Mouse (Mus musculus) forebrain, embryonic 13.5 days (tissue): ENCODE data around the gene Azin2. TPM values are rescaled to one million over a fixed set of nuclear protein-coding genes. Genes with fewer than 3 reads are reported as not detected.

Experiments
- ATAC-seq: fragments of 200-750 bp; cut with Nextera tagmentation; 2 replicates; pipeline ENCODE4 v1.8.0; 2017
- H3K27ac ChIP-seq: fragments of 300-500 bp; sonication (generic); 2 replicates; pipeline ENCODE4 v1.5.1; 2015; ENCODE audit warnings: inconsistent platforms, mild to moderate bottlenecking, moderate library complexity
- H3K27me3 ChIP-seq: fragments of 300-500 bp; sonication (generic); 2 replicates; pipeline ENCODE4 v1.6.1; 2015; ENCODE audit warnings: mild to moderate bottlenecking, inconsistent platforms
- H3K36me3 ChIP-seq: fragments of 300-500 bp; sonication (generic); 2 replicates; pipeline ENCODE4 v1.6.1; 2015; ENCODE audit warnings: mild to moderate bottlenecking, inconsistent platforms; ENCODE audit not compliant: poor library complexity, severe bottlenecking
- H3K4me1 ChIP-seq: fragments of 300-500 bp; sonication (generic); 2 replicates; pipeline ENCODE4 v1.6.1; 2015; ENCODE audit warnings: inconsistent platforms
- H3K4me2 ChIP-seq: fragments of 300-500 bp; sonication (generic); 2 replicates; pipeline ENCODE4 v1.6.1; 2015; ENCODE audit warnings: inconsistent platforms, mild to moderate bottlenecking, moderate library complexity
- H3K4me3 ChIP-seq: fragments of 300-500 bp; sonication (generic); 2 replicates; pipeline ENCODE4 v1.5.1; 2015; ENCODE audit warnings: mild to moderate bottlenecking, inconsistent platforms
- H3K9ac ChIP-seq: fragments of 300-500 bp; sonication (generic); 2 replicates; pipeline ENCODE4 v1.6.1; 2015; ENCODE audit warnings: mild to moderate bottlenecking, inconsistent platforms
- H3K9me3 ChIP-seq: fragments of 300-500 bp; sonication (generic); replicated peaks from 2 replicates; pipeline ENCODE4 v1.6.1; 2016; ENCODE audit warnings: inconsistent platforms
- WGBS: fragments of 180-500 bp; shearing (Covaris S2); methylation state at CpG from one replicate; pipeline ENCODE4 v1.1.7; 2015; 5-methylcytosine and 5-hydroxymethylcytosine counted together
- polyA plus RNA-seq: library from polyadenylated mRNA; unstranded; fragments of >200 nt; fragmentation: Nextera tagmentation; extraction: Ambion mirVana; gene quantifications from 2 replicates; pipeline ENCODE4 v1.2.1, GENCODE M21; 2015

The Azin2 gene
- polyA plus RNA-seq, 1 experiment from 2014 or later: 11.3 TPM

- H3K9me3 ChIP-seq: no peaks in the 10 kb centered on the region
- H3K9ac ChIP-seq: no peak overlapping the region
- no peaks in the 10 kb centered on the region for H3K36me3 ChIP-seq
- no peak overlapping the region for H3K4me2 ChIP-seq
- no peaks in the 10 kb centered on the region for H3K4me1 ChIP-seq
- no peaks in the 10 kb centered on the region for H3K27me3 ChIP-seq
- no peak overlapping the region for H3K27ac ChIP-seq
- WGBS: 87% methylated on average over 4 of the region's 4 CpGs
- no peak overlapping the region for H3K4me3 ChIP-seq
- no peak for ATAC-seq
These were observed 14.3 kb upstream of the Azin2 start for GRCm38 (mm10) chr4:128976577-128976976.

GRCm38 (mm10) chr4:128974677-128975076 lies 12.4 kb upstream of the Azin2 start:
- ATAC-seq: no peak
- WGBS: 87% methylated on average over 8 of the region's 8 CpGs
- Histone ChIP-seq H3K27me3 (no peaks in the 10 kb centered on the region), H3K9me3 (no peaks in the 10 kb centered on the region), H3K4me1 (0 out of 2 replicates have a peak, but pooled peaks cover 2% of the 10 kb centered on the region), H3K9ac (no peak overlapping the region), H3K27ac (no peak overlapping the region), H3K4me2 (no peak overlapping the region), H3K4me3 (no peak overlapping the region), H3K36me3 (no peaks in the 10 kb centered on the region)

- ATAC-seq: no peak
- Histone ChIP-seq H3K4me1 (peaks cover 20% of the 10 kb centered on the region), H3K9me3 (no peaks in the 10 kb centered on the region), H3K4me3 (no peak overlapping the region), H3K36me3 (no peaks in the 10 kb centered on the region), H3K27ac (no peak overlapping the region), H3K27me3 (no peaks in the 10 kb centered on the region; the same call in 1 of the 2 replicates), H3K9ac (no peak overlapping the region), H3K4me2 (no peak overlapping the region)
- WGBS: 43% methylated on average over 14 of the region's 14 CpGs
These were observed 8.9 kb upstream of the Azin2 start for GRCm38 (mm10) chr4:128971065-128971694.

- no peak for ATAC-seq
- Histone ChIP-seq H3K4me2 (no peak overlapping the region), H3K4me3 (no peak overlapping the region), H3K4me1 (peaks cover 20% of the 10 kb centered on the region), H3K9ac (no peak overlapping the region), H3K36me3 (no peaks in the 10 kb centered on the region), H3K27ac (no peak overlapping the region), H3K9me3 (no peaks in the 10 kb centered on the region), H3K27me3 (no peaks in the 10 kb centered on the region; the same call in 1 of the 2 replicates)
- 81% methylated on average over 7 of the region's 8 CpGs for WGBS
These were observed 8.2 kb upstream of the Azin2 start for GRCm38 (mm10) chr4:128970417-128970807.

- H3K4me2 ChIP-seq: no peak overlapping the region
- no peaks in the 10 kb centered on the region for H3K36me3 ChIP-seq
- WGBS: 78% methylated on average over 18 of the region's 18 CpGs
- H3K4me3 ChIP-seq: no peak overlapping the region
- ATAC-seq: no peak
- H3K9ac ChIP-seq: no peak overlapping the region
- peaks cover under 1% of the 10 kb centered on the region; the same call in 1 of the 2 replicates for H3K27me3 ChIP-seq
- H3K4me1 ChIP-seq: peaks cover 20% of the 10 kb centered on the region
- H3K9me3 ChIP-seq: no peaks in the 10 kb centered on the region
- H3K27ac ChIP-seq: 0 out of 2 replicates have a peak overlapping the region, but pooled peaks have one; percentile 3
These were observed 7.6 kb upstream of the Azin2 start for GRCm38 (mm10) chr4:128969607-128970416.

GRCm38 (mm10) chr4:128969081-128969480 lies 6.8 kb upstream of the Azin2 start:
- 75% methylated on average over 5 of the region's 5 CpGs for WGBS
- no peaks in the 10 kb centered on the region for H3K36me3 ChIP-seq
- no peak for ATAC-seq
- H3K27ac ChIP-seq: no peak overlapping the region
- H3K9me3 ChIP-seq: no peaks in the 10 kb centered on the region
- H3K4me2 ChIP-seq: no peak overlapping the region
- no peak overlapping the region for H3K4me3 ChIP-seq
- peaks cover 20% of the 10 kb centered on the region for H3K4me1 ChIP-seq
- no peak overlapping the region for H3K9ac ChIP-seq
- peaks cover 7% of the 10 kb centered on the region; the same call in 1 of the 2 replicates for H3K27me3 ChIP-seq

GRCm38 (mm10) chr4:128966751-128967150 lies 4.5 kb upstream of the Azin2 start:
- peak overlapping the region; percentile 75 for H3K27ac ChIP-seq

GRCm38 (mm10) chr4:128962926-128963290 lies 666 bp upstream of the Azin2 start:
- 3% methylated on average over 9 of the region's 9 CpGs for WGBS
- Histone ChIP-seq H3K9ac (peak overlapping the region; percentile 83), H3K27me3 (peaks cover 24% of the 10 kb centered on the region), H3K4me3 (peak overlapping the region; percentile 63), H3K36me3 (no peaks in the 10 kb centered on the region), H3K27ac (no peak overlapping the region), H3K4me2 (peak overlapping the region; percentile 93), H3K4me1 (peaks cover 53% of the 10 kb centered on the region), H3K9me3 (no peaks in the 10 kb centered on the region)
- ATAC-seq: no peak

More at GRCm38 (mm10) chr4:128966751-128967150, 4.5 kb upstream of the Azin2 start:
- ATAC-seq: peak; percentile 19; the same call in 1 of the 2 replicates
- Histone ChIP-seq H3K4me2 (peak overlapping the region; percentile 19), H3K27me3 (peaks cover 7% of the 10 kb centered on the region; the same call in 1 of the 2 replicates), H3K9me3 (no peaks in the 10 kb centered on the region), H3K36me3 (no peaks in the 10 kb centered on the region), H3K4me3 (no peak overlapping the region), H3K9ac (peak overlapping the region; percentile 16; the same call in 1 of the 2 replicates), H3K4me1 (peaks cover 27% of the 10 kb centered on the region)
- WGBS: 19% methylated on average over 7 of the region's 7 CpGs

GRCm38 (mm10) chr4:128961301-128962028 lies 777 bp downstream of the Azin2 start:
- H3K27ac ChIP-seq: no peak overlapping the region
- no peaks in the 10 kb centered on the region for H3K36me3 ChIP-seq
- peak overlapping the region; percentile 93 for H3K4me2 ChIP-seq
- no peaks in the 10 kb centered on the region for H3K9me3 ChIP-seq
- H3K4me1 ChIP-seq: peaks cover 50% of the 10 kb centered on the region
- WGBS: 9% methylated on average over 16 of the region's 16 CpGs
- H3K27me3 ChIP-seq: peaks cover 24% of the 10 kb centered on the region
- H3K4me3 ChIP-seq: peak overlapping the region; percentile 63
- no peak for ATAC-seq
- peak overlapping the region; percentile 83 for H3K9ac ChIP-seq

- Histone ChIP-seq H3K9ac (no peak overlapping the region), H3K27ac (no peak overlapping the region), H3K9me3 (no peaks in the 10 kb centered on the region), H3K4me2 (no peak overlapping the region), H3K27me3 (peaks cover 22% of the 10 kb centered on the region), H3K4me1 (peaks cover 54% of the 10 kb centered on the region), H3K4me3 (no peak overlapping the region), H3K36me3 (no peaks in the 10 kb centered on the region)
- 86% methylated on average over 17 of the region's 17 CpGs for WGBS
- no peak for ATAC-seq
These were observed 2.6 kb downstream of the Azin2 start for GRCm38 (mm10) chr4:128959676-128960075.

- H3K27ac ChIP-seq: no peak overlapping the region
- H3K9me3 ChIP-seq: no peaks in the 10 kb centered on the region
- ATAC-seq: no peak
- H3K27me3 ChIP-seq: peaks cover 17% of the 10 kb centered on the region
- H3K4me3 ChIP-seq: no peak overlapping the region
- no peak overlapping the region for H3K9ac ChIP-seq
- H3K36me3 ChIP-seq: no peaks in the 10 kb centered on the region
- no peak overlapping the region for H3K4me2 ChIP-seq
- H3K4me1 ChIP-seq: peaks cover 54% of the 10 kb centered on the region
- 34% methylated on average over 8 of the region's 8 CpGs for WGBS
These were observed 3.4 kb downstream of the Azin2 start for GRCm38 (mm10) chr4:128958849-128959248.

GRCm38 (mm10) chr4:128958156-128958555 lies 4.1 kb downstream of the Azin2 start:
- H3K27me3 ChIP-seq: peaks cover 17% of the 10 kb centered on the region
- no peaks in the 10 kb centered on the region for H3K36me3 ChIP-seq
- WGBS: 84% methylated on average over 11 of the region's 11 CpGs
- no peak overlapping the region for H3K9ac ChIP-seq
- H3K4me3 ChIP-seq: no peak overlapping the region
- H3K4me1 ChIP-seq: peaks cover 52% of the 10 kb centered on the region
- H3K4me2 ChIP-seq: no peak overlapping the region
- no peak for ATAC-seq
- H3K9me3 ChIP-seq: no peaks in the 10 kb centered on the region
- no peak overlapping the region for H3K27ac ChIP-seq
